Mouse (Mus musculus) stomach, postnatal 0 days (tissue): ENCODE measurements at regions not wholly inside any gene's neighbourhood (a gene's known extent, or its start where the extent isn't known, plus 50 kb on each side); places are given as distances from the start of the nearest gene placed in this dataset.

Experiments used
- CTCF ChIP-seq: IDR thresholded peaks from 2 replicates; pipeline ENCODE4 v1.5.1; 2016; ENCODE audit warnings: antibody characterized with exemption, low read depth, mild to moderate bottlenecking, moderate library complexity
- EP300 ChIP-seq: optimal IDR thresholded peaks from 2 replicates; pipeline ENCODE3; 2016; ENCODE audit warnings: antibody characterized with exemption

- TF ChIP-seq CTCF (no peak), EP300 (no peak)
Measured at GRCm38 (mm10) chr15:71358189-71358790, 2476.1 kb upstream of the Gm6569 start.
